Mouse (Mus musculus): ENCODE results near the gene Kcnq2.

DNA sequence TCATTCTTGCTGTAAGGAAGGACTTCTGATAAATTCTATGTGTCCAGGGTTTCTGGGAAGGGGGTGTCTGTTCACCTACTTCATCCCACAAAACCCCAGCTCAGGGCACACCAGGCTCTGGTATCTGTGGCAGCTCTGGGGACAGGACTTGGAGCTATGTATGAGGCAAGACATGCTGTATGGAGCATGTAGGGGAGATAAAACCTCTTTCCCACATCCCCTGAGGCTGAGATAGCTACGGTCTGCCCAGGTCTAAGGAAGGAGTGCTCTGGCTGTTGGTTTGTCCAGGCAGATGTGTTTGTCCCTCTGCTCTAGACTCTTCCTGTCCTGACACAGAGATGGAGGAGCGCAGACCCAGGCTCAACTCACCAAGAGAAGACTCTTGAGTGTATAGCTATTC lies 56.2 kb downstream of the Kcnq2 start:
- TF ChIP-seq CTCF (IDR thresholded peaks at IDR 0.05; ENCODE audit: extremely low read depth, insufficient read depth, low read length): no peak
- no peak for TF ChIP-seq POLR2A (IDR thresholded peaks at IDR 0.05; ENCODE audit: extremely low read depth, insufficient read depth, low read length)

Measured in cortical plate, adult 2 months (tissue).